Mouse (Mus musculus) lung, postnatal 0 days (tissue): ENCODE measurements around the gene Gpx6.

ENCODE experiments used
- CTCF ChIP-seq: IDR thresholded peaks from 2 replicates; pipeline ENCODE4 v1.5.1; 2016; ENCODE audit warnings: antibody characterized with exemption, mild to moderate bottlenecking
- EP300 ChIP-seq: IDR thresholded peaks from 2 replicates; pipeline ENCODE4 v1.6.1; 2016; ENCODE audit warnings: antibody characterized with exemption, mild to moderate bottlenecking, control low read depth

DNA sequence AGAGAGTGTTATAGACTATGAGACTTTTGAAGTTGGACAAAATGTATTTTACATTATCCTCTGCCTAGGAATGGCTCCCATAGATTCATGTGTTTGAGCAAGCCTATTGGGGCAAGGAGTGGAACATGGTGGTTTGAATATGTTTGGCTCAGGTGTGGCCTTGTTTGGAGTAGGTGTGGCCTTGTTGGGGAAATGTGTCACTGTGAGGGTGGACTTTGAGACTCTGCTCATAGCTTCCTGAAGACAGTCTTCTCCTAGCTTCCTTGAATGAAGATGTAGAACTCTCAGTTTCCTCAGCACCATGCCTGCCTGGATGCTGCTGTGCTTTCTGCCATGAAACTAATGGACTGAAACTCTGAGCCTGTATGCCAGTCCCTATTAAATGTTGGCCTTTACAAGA lies 38.7 kb downstream of the Gpx6 start:
- TF ChIP-seq CTCF: no peak
- no peak for TF ChIP-seq EP300
